Mouse (Mus musculus) regulatory T cell (primary cell): ENCODE data around the gene Cutal.

Source experiments
- in situ Hi-C: fragments of 300-600 bp; cut with MboI, MseI; formaldehyde crosslinking; loops from one replicate; pipeline ENCODE4 v1.15.1; 2025; ENCODE audit warnings: high pct_unique_total_duplicates

Cutal gene

GRCm38 (mm10) chr2:34883190-34883589 is 9.0 kb downstream of the Cutal start:
- in situ Hi-C loops = loop anchor here (5.0 kb wide), 1 partner anchor 41 kb away; no protein-coding TSS in a partner anchor

GRCm38 (mm10) chr2:34884186-34884585 is 10.0 kb downstream of the Cutal start:
- in situ Hi-C loops = loop anchor here (5.0 kb wide), 1 partner anchor 42 kb away; no protein-coding TSS in a partner anchor

- in situ Hi-C loops = no loop called here
Observed at GRCm38 (mm10) chr2:34893950-34894349, 19.8 kb downstream of the Cutal start.

- in situ Hi-C loops = no loop called here
Observed at GRCm38 (mm10) chr2:34895503-34896113, 21.4 kb downstream of the Cutal start.

GRCm38 (mm10) chr2:34896821-34897460 is 22.7 kb downstream of the Cutal start:
- in situ Hi-C loops = no loop called here

- in situ Hi-C loops = no loop called here
Observed at GRCm38 (mm10) chr2:34897820-34898219, 23.6 kb downstream of the Cutal start.

GRCm38 (mm10) chr2:34899682-34900081 is 25.5 kb downstream of the Cutal start:
- in situ Hi-C loops = loop anchor here (5.0 kb wide), 1 partner anchor 58 kb away; no protein-coding TSS in a partner anchor

GRCm38 (mm10) chr2:34900412-34900811 is 26.2 kb downstream of the Cutal start:
- in situ Hi-C loops = loop anchor here (5.0 kb wide), 1 partner anchor 57 kb away; no protein-coding TSS in a partner anchor

GRCm38 (mm10) chr2:34901726-34902125 is 27.5 kb downstream of the Cutal start:
- in situ Hi-C loops = loop anchor here (5.0 kb wide), 1 partner anchor 56 kb away; no protein-coding TSS in a partner anchor

GRCm38 (mm10) chr2:34902731-34903130 is 28.5 kb downstream of the Cutal start:
- in situ Hi-C loops = loop anchor here (5.0 kb wide), 1 partner anchor 55 kb away; no protein-coding TSS in a partner anchor

- in situ Hi-C loops = loop anchor here (5.0 kb wide), 1 partner anchor 54 kb away; no protein-coding TSS in a partner anchor
Observed at GRCm38 (mm10) chr2:34903191-34903590, 29.0 kb downstream of the Cutal start.

GRCm38 (mm10) chr2:34903652-34904405 is 29.6 kb downstream of the Cutal start:
- in situ Hi-C loops = loop anchor here (5.0 kb wide), 1 partner anchor 53 kb away; no protein-coding TSS in a partner anchor

GRCm38 (mm10) chr2:34904849-34905542 is 30.8 kb downstream of the Cutal start:
- in situ Hi-C loops = loop anchor here (5.0 kb wide), 1 partner anchor 52 kb away; no protein-coding TSS in a partner anchor

- in situ Hi-C loops = no loop called here
Observed at GRCm38 (mm10) chr2:34906426-34906825, 32.2 kb downstream of the Cutal start.

- in situ Hi-C loops = no loop called here
Observed at GRCm38 (mm10) chr2:34906861-34907604, 32.8 kb downstream of the Cutal start.

- in situ Hi-C loops = no loop called here
Observed at GRCm38 (mm10) chr2:34909719-34910118, 35.5 kb downstream of the Cutal start.

GRCm38 (mm10) chr2:34911871-34912270 is 37.7 kb downstream of the Cutal start:
- in situ Hi-C loops = no loop called here

GRCm38 (mm10) chr2:34912613-34913012 is 38.4 kb downstream of the Cutal start:
- in situ Hi-C loops = no loop called here

GRCm38 (mm10) chr2:34913218-34914068 is 39.2 kb downstream of the Cutal start, which contains the start of gene Phf19:
TSS of gene Phf19 (minus strand) at chr2:34914026.
- in situ Hi-C loops = no loop called here
